Mouse (Mus musculus) fat pad, adult 2 months (tissue): ENCODE results near the gene H2afy2.

Source experiments
- DNase-seq: peaks from one replicate; pipeline ENCODE4 v3.0.0-alpha.2; 2011; ENCODE audit warnings: low read depth, low spot score; ENCODE audit errors: extremely low read depth

H2afy2 gene

DNA sequence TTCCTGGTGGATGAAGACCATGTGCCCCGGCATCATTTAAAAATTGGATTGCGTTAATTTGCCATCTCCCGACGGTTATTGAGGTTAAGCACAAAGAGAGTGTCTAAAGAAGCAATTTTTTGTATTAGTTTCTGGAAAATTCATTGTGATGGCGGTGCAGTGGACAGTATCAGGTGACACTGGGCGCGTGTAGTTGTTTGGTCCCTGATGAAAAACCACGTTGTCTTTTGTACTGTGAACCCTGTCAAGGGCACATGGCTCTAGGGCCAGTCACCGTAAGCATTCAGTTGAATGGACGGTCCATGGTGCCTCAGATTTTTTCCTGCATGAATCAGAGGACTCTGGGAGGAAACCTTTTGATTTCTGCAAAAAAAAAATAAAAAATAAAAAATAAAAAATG is 467 bp upstream of the H2afy2 start:
- no peak for DNase-seq

DNA sequence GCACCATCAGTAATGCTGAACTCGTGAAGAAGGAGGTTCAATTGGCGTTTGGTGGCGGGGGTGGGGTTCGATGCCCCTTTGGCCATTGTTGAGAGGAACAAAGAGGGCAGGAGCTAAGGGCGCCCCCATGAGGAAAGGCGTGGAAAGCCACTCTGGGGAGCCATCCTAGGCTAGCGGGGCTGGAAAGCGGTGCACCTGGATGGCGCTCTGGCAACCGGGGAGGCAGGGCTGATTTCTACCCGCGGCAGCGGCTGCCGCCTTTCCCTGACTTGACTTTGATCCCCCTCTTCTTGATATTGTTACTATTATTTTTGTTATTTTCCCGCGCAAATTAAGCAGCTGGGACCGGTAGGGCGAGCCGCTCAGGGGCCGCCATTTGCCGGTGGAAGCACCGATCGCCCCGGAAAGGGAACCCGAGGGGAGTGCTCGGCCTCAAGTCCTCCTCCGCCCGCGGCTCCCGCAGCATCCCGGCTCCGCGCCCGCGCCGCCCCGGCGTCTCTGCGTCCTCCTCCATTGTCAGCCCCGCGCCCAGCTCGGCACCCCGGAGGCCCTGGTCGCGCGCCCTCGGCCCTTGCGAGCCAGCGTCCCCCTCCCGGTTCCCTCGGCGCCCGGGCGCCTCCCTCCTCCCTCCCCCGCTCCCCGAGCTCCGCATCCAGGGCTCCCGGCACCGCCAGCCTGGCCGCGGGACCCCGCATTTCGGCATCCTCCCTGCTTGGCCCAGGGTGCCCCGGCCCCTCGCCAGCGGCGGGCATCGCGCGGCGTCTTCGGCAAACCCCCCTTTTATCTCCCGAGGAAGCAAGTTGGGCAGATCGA is 942 bp downstream of the H2afy2 start:
- no peak for DNase-seq

DNA sequence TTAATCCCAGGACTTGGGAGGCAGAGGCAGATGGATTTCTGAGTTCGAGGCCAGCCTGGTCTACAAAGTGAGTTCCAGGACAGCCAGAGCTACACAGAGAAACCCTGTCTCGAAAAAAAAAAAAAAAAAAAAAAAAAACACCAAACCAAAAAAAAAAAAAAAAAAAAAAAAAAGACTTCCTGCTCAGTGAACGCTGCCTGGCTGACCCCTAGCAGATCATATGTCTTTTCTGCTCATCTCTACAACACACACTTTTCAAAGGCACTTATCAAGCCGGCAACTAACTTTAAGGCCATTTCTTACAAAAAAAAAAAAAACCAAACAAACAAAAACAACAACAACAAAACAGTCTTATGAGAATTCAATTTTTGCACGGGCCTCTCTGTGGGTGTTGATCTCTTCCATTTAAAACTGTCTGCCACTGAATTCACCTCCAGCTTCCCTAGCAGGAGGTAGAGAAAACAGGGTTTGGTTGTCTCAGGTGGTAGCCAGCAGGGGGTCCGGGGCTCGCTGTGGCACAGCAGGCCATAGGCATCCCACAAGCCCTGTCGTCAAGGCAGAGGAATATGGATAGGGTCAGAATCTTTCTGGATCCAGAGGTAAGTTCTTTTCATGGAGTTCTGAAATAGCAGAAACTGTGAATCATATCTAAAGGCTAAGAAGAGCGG is 2.4 kb downstream of the H2afy2 start:
- DNase-seq = no peak

DNA sequence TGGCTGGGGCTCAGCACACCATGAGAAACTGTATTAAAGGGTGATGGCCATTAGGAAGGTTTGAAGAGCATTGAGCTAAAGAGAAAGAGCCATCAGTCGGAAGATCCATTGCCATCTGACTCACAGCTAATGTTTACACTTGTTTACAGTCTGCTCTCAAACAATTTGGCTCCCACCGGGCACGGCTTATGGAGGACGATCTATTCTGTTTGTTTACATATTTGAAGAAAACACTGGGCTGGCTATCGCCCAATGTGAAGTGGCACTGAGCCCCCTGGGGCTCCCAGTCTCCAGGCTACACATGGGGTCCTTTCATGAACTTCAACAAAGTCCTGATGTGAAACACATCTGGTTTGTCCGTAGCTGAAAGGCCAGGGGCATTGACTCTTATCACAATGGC is 17.1 kb downstream of the H2afy2 start:
- no peak for DNase-seq

- no peak for DNase-seq
Observed at GRCm38 (mm10) chr10:61765558-61765957, 18.4 kb downstream of the H2afy2 start.

- no peak for DNase-seq
Observed at GRCm38 (mm10) chr10:61764689-61765088, 19.3 kb downstream of the H2afy2 start.

DNA sequence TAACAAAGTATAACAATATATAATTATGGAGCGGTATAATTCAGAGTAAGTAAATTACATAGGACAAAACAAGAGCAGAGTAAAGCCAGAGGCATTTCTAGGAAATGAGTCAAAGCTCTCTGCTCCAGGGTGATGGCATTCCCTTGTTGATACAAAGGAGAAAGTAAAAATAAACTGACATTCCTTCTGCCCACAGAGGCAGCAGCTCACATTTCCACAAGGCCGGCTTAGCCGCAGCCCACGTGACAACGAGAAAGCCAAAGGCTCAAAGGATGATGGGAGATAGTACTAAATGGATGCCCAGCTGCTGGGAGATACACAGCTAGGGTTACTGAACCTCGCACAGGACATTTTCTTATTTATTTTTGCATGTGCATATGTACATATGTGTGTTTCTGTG is 24.1 kb downstream of the H2afy2 start:
- no peak for DNase-seq

- no peak for DNase-seq
Observed at GRCm38 (mm10) chr10:61758904-61759303, 25.0 kb downstream of the H2afy2 start.

DNA sequence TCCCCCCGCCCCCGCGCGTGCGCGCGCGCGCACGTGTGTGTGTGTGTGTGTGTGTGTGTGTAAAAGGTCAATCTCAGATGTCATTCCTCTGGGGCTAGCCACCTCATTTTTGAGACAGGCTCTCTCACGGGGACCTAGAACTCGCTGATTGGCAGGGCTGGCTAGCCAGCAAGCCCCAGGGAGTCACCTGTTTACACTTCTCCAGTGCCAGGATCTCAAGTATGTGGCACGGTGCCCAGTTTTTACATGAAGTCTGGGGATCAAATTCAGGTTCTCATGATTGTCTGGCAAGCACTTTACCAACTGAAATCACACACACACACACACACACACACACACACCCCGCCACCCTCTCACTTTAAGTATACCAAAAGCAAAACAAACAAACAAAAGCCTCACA is 26.9 kb downstream of the H2afy2 start:
- no peak for DNase-seq

DNA sequence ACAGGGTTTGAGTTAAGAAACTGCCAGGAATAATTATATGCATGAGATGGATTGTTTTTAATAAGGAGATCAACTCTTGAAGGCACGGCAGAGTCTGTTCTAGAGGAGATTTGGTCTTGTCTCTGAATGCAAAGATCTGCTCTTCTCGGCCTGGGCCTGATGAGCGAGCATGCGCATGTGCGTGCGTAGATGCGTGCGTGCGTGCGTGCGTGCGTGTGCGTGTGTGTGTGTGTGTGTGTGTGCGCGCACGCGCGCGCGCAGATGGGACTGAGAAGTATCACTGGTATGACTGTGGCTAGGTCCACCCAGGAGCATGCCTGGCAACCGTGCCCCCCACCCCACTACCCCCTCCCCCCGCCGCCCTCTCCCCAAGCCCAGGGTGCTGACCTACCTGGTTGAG is 30.9 kb downstream of the H2afy2 start:
- no peak for DNase-seq

GRCm38 (mm10) chr10:61751534-61752219 is 32.3 kb downstream of the H2afy2 start:
- no peak for DNase-seq

DNA sequence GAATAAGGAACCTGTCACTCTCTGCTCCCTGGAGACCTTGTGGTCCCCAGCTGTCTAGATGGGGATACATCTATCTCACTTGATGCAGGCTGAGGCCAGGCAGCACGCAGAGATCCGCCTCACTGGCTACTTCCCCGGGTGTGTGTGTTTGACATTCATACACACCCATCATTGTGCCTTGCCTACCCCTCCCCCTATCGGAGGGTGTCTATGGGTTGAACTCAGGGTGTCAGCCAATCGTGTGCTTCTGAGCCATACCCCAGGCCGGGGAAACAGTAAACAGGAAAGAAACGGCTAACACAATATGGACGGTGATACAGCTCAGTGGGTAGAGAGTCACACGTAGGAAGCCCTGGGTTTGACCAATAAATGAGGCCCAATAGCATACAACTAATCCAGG is 33.9 kb downstream of the H2afy2 start:
- no peak for DNase-seq

GRCm38 (mm10) chr10:61747302-61747701 is 36.6 kb downstream of the H2afy2 start:
- no peak for DNase-seq

- no peak for DNase-seq
Observed at GRCm38 (mm10) chr10:61745133-61745532, 38.8 kb downstream of the H2afy2 start.

DNA sequence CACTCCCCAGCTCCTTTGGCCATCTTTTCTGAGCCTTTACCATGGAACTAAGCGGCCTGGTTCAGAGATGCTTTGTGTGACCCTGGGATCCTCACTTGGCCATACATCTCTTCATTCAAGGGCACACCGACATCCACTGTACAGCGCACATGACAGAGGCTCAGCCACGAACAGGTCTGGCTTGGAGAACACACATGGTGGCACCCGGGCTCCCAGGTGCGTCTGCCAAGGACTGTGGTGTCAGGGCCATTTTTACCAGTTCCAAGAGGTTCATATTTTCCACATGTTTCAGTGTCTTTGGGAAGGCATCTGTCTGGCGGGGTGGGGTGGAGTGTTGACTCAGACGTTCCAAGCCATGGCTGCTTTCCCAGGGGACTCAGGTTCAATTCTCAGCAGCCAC is 41.6 kb downstream of the H2afy2 start:
- DNase-seq = no peak

GRCm38 (mm10) chr10:61741873-61742272 is 42.1 kb downstream of the H2afy2 start:
- no peak for DNase-seq

DNA sequence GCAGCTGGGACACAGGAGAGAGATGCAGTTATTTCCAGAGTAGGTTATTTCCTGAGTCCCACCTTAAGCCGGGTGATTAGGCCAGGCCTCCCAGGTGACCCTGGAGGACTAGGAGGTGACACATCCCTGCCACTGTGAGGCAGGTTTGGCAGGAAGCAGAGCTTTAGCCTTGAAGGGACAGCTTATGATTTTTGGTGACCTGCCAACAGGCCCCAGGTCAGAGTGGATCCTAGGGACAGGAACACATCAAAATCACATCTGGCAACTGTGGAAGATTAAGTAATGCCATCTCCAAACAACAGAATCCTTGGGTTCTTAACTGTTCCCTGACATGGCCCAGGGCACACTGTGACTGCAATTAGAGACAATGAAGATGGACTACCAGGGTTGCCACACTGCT is 42.6 kb downstream of the H2afy2 start:
- DNase-seq = peak; percentile 98

DNA sequence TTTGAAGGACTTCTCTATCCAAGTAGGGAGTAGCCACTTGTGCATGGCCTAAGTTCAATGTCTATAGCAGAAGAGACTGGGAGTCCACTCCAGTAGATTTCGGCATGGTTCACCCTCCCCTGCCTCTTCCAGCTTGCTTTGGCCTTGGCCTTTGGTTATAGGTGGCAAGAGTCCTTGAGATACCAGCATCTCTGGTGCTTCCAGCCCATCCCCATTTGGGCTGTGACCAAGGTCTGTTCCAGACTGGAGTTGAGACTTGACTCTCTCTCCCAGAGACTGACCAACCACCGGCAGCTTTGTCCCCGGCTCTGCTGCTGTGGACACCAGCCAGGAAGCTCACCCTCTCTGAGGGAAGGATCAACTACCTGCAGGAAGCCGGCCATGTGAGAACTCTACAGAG is 45.8 kb downstream of the H2afy2 start:
- DNase-seq = no peak

- no peak for DNase-seq
Observed at GRCm38 (mm10) chr10:61737537-61737936, 46.4 kb downstream of the H2afy2 start.

- no peak for DNase-seq
Observed at GRCm38 (mm10) chr10:61736671-61737078, 47.3 kb downstream of the H2afy2 start.

- no peak for DNase-seq
Observed at GRCm38 (mm10) chr10:61734377-61734776, 49.6 kb downstream of the H2afy2 start.

DNA sequence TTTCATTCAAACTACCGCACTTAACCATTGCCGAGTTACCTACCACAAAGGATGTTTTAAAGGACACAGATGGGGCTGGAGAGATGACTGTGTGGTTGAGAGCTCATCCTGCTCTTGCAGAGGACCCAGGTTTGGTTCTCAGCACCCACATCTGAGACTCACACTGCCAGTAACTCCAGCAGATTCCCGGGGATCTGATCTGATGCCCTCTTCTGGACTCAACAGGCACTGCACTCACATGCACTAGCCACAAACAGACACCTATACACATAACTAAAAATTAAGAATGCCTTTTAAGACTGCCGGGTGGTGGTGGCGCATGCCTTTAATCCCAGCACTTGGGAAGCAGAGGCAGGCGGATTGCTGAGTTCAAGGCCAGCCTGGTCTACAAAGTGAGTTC is 53.8 kb downstream of the H2afy2 start:
- no peak for DNase-seq
